Mouse (Mus musculus): Measurements from ENCODE around the gene Nploc4. TPM values are rescaled to one million over a fixed set of nuclear protein-coding genes. Genes with fewer than 3 reads are reported as not detected.

Nploc4 gene
- polyA plus RNA-seq, 1 experiment from 2014 or later, result 51.8 TPM

GRCm38 (mm10) chr11:120395661-120396060, 41.8 kb downstream of the Nploc4 start:
- 88% methylated on average over 4 of the region's 4 CpGs for WGBS
- no peak overlapping the region for H3K4me3 ChIP-seq
- no peaks in the 10 kb centered on the region for H3K4me1 ChIP-seq
- H3K4me2 ChIP-seq (replicated peaks), result no peak overlapping the region
- no peaks in the 10 kb centered on the region for H3K27me3 ChIP-seq
- no peaks in the 10 kb centered on the region for H3K9me3 ChIP-seq
- H3K27ac ChIP-seq (replicated peaks), result no peak overlapping the region
- no peak for ATAC-seq (ENCODE audit: low FRiP score, low read depth)
- H3K36me3 ChIP-seq, result peaks cover 64% of the 10 kb centered on the region
- no peak overlapping the region for H3K9ac ChIP-seq (replicated peaks)

GRCm38 (mm10) chr11:120388580-120388979, 48.9 kb downstream of the Nploc4 start:
- Histone ChIP-seq H3K4me2 (replicated peaks) (no peak overlapping the region), H3K9ac (replicated peaks) (no peak overlapping the region), H3K27ac (replicated peaks) (no peak overlapping the region), H3K9me3 (no peaks in the 10 kb centered on the region), H3K27me3 (no peaks in the 10 kb centered on the region), H3K36me3 (peaks cover 71% of the 10 kb centered on the region), H3K4me1 (no peaks in the 10 kb centered on the region), H3K4me3 (no peak overlapping the region)
- 93% methylated on average over 9 of the region's 9 CpGs for whole genome bisulfite sequencing
- no peak for ATAC-seq (ENCODE audit: low FRiP score, low read depth)

- ATAC-seq (ENCODE audit: low FRiP score, low read depth), result no peak
- H3K36me3 ChIP-seq, result peaks cover 73% of the 10 kb centered on the region
- no peak overlapping the region for H3K9ac ChIP-seq (replicated peaks)
- WGBS, result 74% methylated on average over 2 of the region's 2 CpGs
- no peaks in the 10 kb centered on the region for H3K27me3 ChIP-seq
- no peak overlapping the region for H3K27ac ChIP-seq (replicated peaks)
- no peaks in the 10 kb centered on the region for H3K4me1 ChIP-seq
- no peak overlapping the region for H3K4me2 ChIP-seq (replicated peaks)
- no peaks in the 10 kb centered on the region for H3K9me3 ChIP-seq
- no peak overlapping the region for H3K4me3 ChIP-seq
Observed at GRCm38 (mm10) chr11:120387157-120387556, 50.4 kb downstream of the Nploc4 start.

GRCm38 (mm10) chr11:120386632-120387031, 50.9 kb downstream of the Nploc4 start:
- H3K9me3 ChIP-seq, result no peaks in the 10 kb centered on the region
- 93% methylated on average over 6 of the region's 6 CpGs for WGBS
- H3K27ac ChIP-seq (replicated peaks), result no peak overlapping the region
- peaks cover 74% of the 10 kb centered on the region for H3K36me3 ChIP-seq
- H3K4me2 ChIP-seq (replicated peaks), result no peak overlapping the region
- no peak overlapping the region for H3K4me3 ChIP-seq
- no peaks in the 10 kb centered on the region for H3K4me1 ChIP-seq
- no peaks in the 10 kb centered on the region for H3K27me3 ChIP-seq
- ATAC-seq (ENCODE audit: low FRiP score, low read depth), result no peak
- no peak overlapping the region for H3K9ac ChIP-seq (replicated peaks)

GRCm38 (mm10) chr11:120382509-120382908, 55.0 kb downstream of the Nploc4 start:
- Histone ChIP-seq H3K36me3 (peaks cover 71% of the 10 kb centered on the region), H3K9ac (replicated peaks) (no peak overlapping the region), H3K9me3 (no peaks in the 10 kb centered on the region), H3K27ac (replicated peaks) (no peak overlapping the region), H3K4me2 (replicated peaks) (no peak overlapping the region), H3K4me1 (peaks cover 16% of the 10 kb centered on the region), H3K27me3 (no peaks in the 10 kb centered on the region), H3K4me3 (no peak overlapping the region)
- no peak for ATAC-seq (ENCODE audit: low FRiP score, low read depth)
- 98% methylated on average over 9 of the region's 9 CpGs for whole genome bisulfite sequencing

- Histone ChIP-seq H3K4me2 (replicated peaks) (no peak overlapping the region), H3K27me3 (no peaks in the 10 kb centered on the region), H3K4me1 (peaks cover 25% of the 10 kb centered on the region), H3K27ac (replicated peaks) (no peak overlapping the region), H3K9ac (replicated peaks) (no peak overlapping the region), H3K9me3 (no peaks in the 10 kb centered on the region), H3K36me3 (peaks cover 70% of the 10 kb centered on the region), H3K4me3 (no peak overlapping the region)
- WGBS, result 97% methylated on average over 4 of the region's 4 CpGs
- ATAC-seq (ENCODE audit: low FRiP score, low read depth), result no peak
Observed at GRCm38 (mm10) chr11:120381157-120381556, 56.4 kb downstream of the Nploc4 start.

- Histone ChIP-seq H3K9me3 (no peaks in the 10 kb centered on the region), H3K4me1 (peaks cover 25% of the 10 kb centered on the region), H3K4me2 (replicated peaks) (no peak overlapping the region), H3K36me3 (peaks cover 72% of the 10 kb centered on the region), H3K4me3 (no peak overlapping the region), H3K9ac (replicated peaks) (no peak overlapping the region), H3K27ac (replicated peaks) (no peak overlapping the region), H3K27me3 (no peaks in the 10 kb centered on the region)
- no peak for ATAC-seq (ENCODE audit: low FRiP score, low read depth)
- WGBS, result 83% methylated on average over 3 of the region's 3 CpGs
Observed at GRCm38 (mm10) chr11:120380271-120380670, 57.2 kb downstream of the Nploc4 start.

- peak within 1 kb of the TSS; percentile 74 for H3K4me3 ChIP-seq
- H3K27me3 ChIP-seq, result no peaks in the 10 kb centered on the region
- peak; percentile 90 for ATAC-seq (ENCODE audit: low FRiP score, low read depth)
- no peaks in the 10 kb centered on the region for H3K9me3 ChIP-seq
- peaks cover 25% of the 10 kb centered on the region for H3K4me1 ChIP-seq
- WGBS, result 9% methylated on average over 54 of the region's 54 CpGs
- peak within 1 kb of the TSS; percentile 84 for H3K9ac ChIP-seq (replicated peaks)
- peak within 1 kb of the TSS; percentile 72 for H3K27ac ChIP-seq (replicated peaks)
- peak within 1 kb of the TSS; percentile 98 for H3K4me2 ChIP-seq (replicated peaks)
- H3K36me3 ChIP-seq, result peaks cover 72% of the 10 kb centered on the region
Observed at GRCm38 (mm10) chr11:120378611-120379540, 58.6 kb downstream of the Nploc4 start, which contains the start of gene Faap100. Faap100 (minus strand) TSS chr11:120378764.

- Histone ChIP-seq H3K4me1 (peaks cover 25% of the 10 kb centered on the region), H3K4me3 (peak overlapping the region; percentile 74), H3K9ac (replicated peaks) (peak overlapping the region; percentile 84), H3K4me2 (replicated peaks) (peak overlapping the region; percentile 98), H3K27me3 (no peaks in the 10 kb centered on the region), H3K36me3 (peaks cover 73% of the 10 kb centered on the region), H3K27ac (replicated peaks) (peak overlapping the region; percentile 72), H3K9me3 (no peaks in the 10 kb centered on the region)
- ATAC-seq (ENCODE audit: low FRiP score, low read depth), result peak; percentile 61
- 2% methylated on average over 40 of the region's 40 CpGs for WGBS
Observed at GRCm38 (mm10) chr11:120378031-120378610, 59.4 kb downstream of the Nploc4 start.

- Histone ChIP-seq H3K27ac (replicated peaks) (no peak overlapping the region), H3K4me1 (peaks cover 25% of the 10 kb centered on the region), H3K4me3 (peak overlapping the region; percentile 74), H3K36me3 (peaks cover 73% of the 10 kb centered on the region), H3K27me3 (no peaks in the 10 kb centered on the region), H3K9ac (replicated peaks) (peak overlapping the region; percentile 84; the same call in 1 of the 2 replicates), H3K9me3 (no peaks in the 10 kb centered on the region), H3K4me2 (replicated peaks) (peak overlapping the region; percentile 98)
- 82% methylated on average over 10 of the region's 10 CpGs for WGBS
- no peak for ATAC-seq (ENCODE audit: low FRiP score, low read depth)
Observed at GRCm38 (mm10) chr11:120377337-120377736, 60.2 kb downstream of the Nploc4 start.

- peak overlapping the region; percentile 98; the same call in 1 of the 2 replicates for H3K4me2 ChIP-seq (replicated peaks)
- peaks cover 25% of the 10 kb centered on the region for H3K4me1 ChIP-seq
- H3K4me3 ChIP-seq, result no peak overlapping the region
- WGBS, result 89% methylated on average over 17 of the region's 17 CpGs
- peaks cover 73% of the 10 kb centered on the region for H3K36me3 ChIP-seq
- H3K27me3 ChIP-seq, result no peaks in the 10 kb centered on the region
- no peak for ATAC-seq (ENCODE audit: low FRiP score, low read depth)
- no peaks in the 10 kb centered on the region for H3K9me3 ChIP-seq
- H3K9ac ChIP-seq (replicated peaks), result no peak overlapping the region
- no peak overlapping the region for H3K27ac ChIP-seq (replicated peaks)
Observed at GRCm38 (mm10) chr11:120376302-120377160, 61.0 kb downstream of the Nploc4 start.
